Mouse (Mus musculus): Measurements from ENCODE around the gene Qser1. TPM values are rescaled to one million over a fixed set of nuclear protein-coding genes. Genes with fewer than 3 reads are reported as not detected.

Gene Qser1
- total RNA-seq, 1 experiment: 20.7 TPM

GRCm38 (mm10) chr2:104750611-104751010 is 65.9 kb downstream of the Qser1 start:
- Histone ChIP-seq H3K4me3 (ENCODE audit: insufficient read depth in 1 of 2, low read depth in 1 of 2, low read length in 2 of 2, poor library complexity in 1 of 2, severe bottlenecking in 1 of 2) (no peak overlapping the region), H3K9me3 (ENCODE audit: control insufficient read depth, insufficient read depth, low read depth, low read length) (no peaks in the 10 kb centered on the region), H3K36me3 (ENCODE audit: control insufficient read depth, insufficient read depth, low read length, poor library complexity, severe bottlenecking) (no peaks in the 10 kb centered on the region), H3K9ac (ENCODE audit: insufficient read depth, low read depth, low read length, poor library complexity, severe bottlenecking) (no peak overlapping the region), H3K27ac (ENCODE audit: insufficient read depth, low read depth, low read length, poor library complexity, severe bottlenecking) (no peak overlapping the region), H3K4me1 (ENCODE audit: control insufficient read depth in 2 of 2, insufficient read depth in 2 of 2, low read length in 2 of 2, poor library complexity in 1 of 2) (no peaks in the 10 kb centered on the region)
- TF ChIP-seq CHD2 (IDR thresholded peaks at IDR 0.05; ENCODE audit: low read depth, low read length) (no peak), ZC3H11A (IDR thresholded peaks at IDR 0.05; ENCODE audit: borderline replicate concordance, low read depth, low read length) (peak; percentile 70; the same call in 1 of the 2 replicates)
- no peak for DNase-seq (ENCODE audit: low read depth, low spot score)
- in situ Hi-C loops (cut with MboI; ENCODE audit: low sequenced_read_pairs in 2 of 2, unreplicated experiment in 2 of 2): no loop called here

- TF ChIP-seq MAFK (IDR thresholded peaks at IDR 0.05; ENCODE audit: insufficient read depth, low read depth, low read length) (no peak), ZNF384 (IDR thresholded peaks at IDR 0.05; ENCODE audit: low read depth, low read length) (no peak), CHD2 (IDR thresholded peaks at IDR 0.05; ENCODE audit: low read depth, low read length) (no peak), ZC3H11A (IDR thresholded peaks at IDR 0.05; ENCODE audit: borderline replicate concordance, low read depth, low read length) (no peak), HCFC1 (IDR thresholded peaks at IDR 0.05; ENCODE audit: borderline replicate concordance, insufficient read depth, low read length) (no peak)
- H3K9ac ChIP-seq (ENCODE audit: insufficient read depth, low read depth, low read length, poor library complexity, severe bottlenecking): no peak overlapping the region
- H3K4me3 ChIP-seq (ENCODE audit: insufficient read depth in 1 of 2, low read depth in 1 of 2, low read length in 2 of 2, poor library complexity in 1 of 2, severe bottlenecking in 1 of 2): no peak overlapping the region
- H3K36me3 ChIP-seq (ENCODE audit: control insufficient read depth, insufficient read depth, low read length, poor library complexity, severe bottlenecking): no peaks in the 10 kb centered on the region
- DNase-seq (ENCODE audit: low read depth, low spot score): no peak
- no peaks in the 10 kb centered on the region for H3K9me3 ChIP-seq (ENCODE audit: control insufficient read depth, insufficient read depth, low read depth, low read length)
- in situ Hi-C loops (cut with MboI; ENCODE audit: low sequenced_read_pairs in 2 of 2, unreplicated experiment in 2 of 2): no loop called here
- no peak overlapping the region for H3K27ac ChIP-seq (ENCODE audit: insufficient read depth, low read depth, low read length, poor library complexity, severe bottlenecking)
- H3K4me1 ChIP-seq (ENCODE audit: control insufficient read depth in 2 of 2, insufficient read depth in 2 of 2, low read length in 2 of 2, poor library complexity in 1 of 2): peaks cover 0 to 3% of the 10 kb centered on the region in 2 experiments; a peak in 2 of 4 replicates
Measured at GRCm38 (mm10) chr2:104748652-104749183, 67.8 kb downstream of the Qser1 start.

- in situ Hi-C loops (cut with MboI; ENCODE audit: low sequenced_read_pairs in 2 of 2, unreplicated experiment in 2 of 2): no loop called here
- Histone ChIP-seq H3K27ac (ENCODE audit: insufficient read depth, low read depth, low read length, poor library complexity, severe bottlenecking) (no peak overlapping the region), H3K4me1 (ENCODE audit: control insufficient read depth in 2 of 2, insufficient read depth in 2 of 2, low read length in 2 of 2, poor library complexity in 1 of 2) (peaks cover 0 to 4% of the 10 kb centered on the region in 2 experiments; a peak in 2 of 4 replicates), H3K9ac (ENCODE audit: insufficient read depth, low read depth, low read length, poor library complexity, severe bottlenecking) (no peak overlapping the region), H3K4me3 (ENCODE audit: insufficient read depth in 1 of 2, low read depth in 1 of 2, low read length in 2 of 2, poor library complexity in 1 of 2, severe bottlenecking in 1 of 2) (peak overlapping the region in 1 of 2 experiments; percentile 49; a peak in 3 of 4 replicates), H3K36me3 (ENCODE audit: control insufficient read depth, insufficient read depth, low read length, poor library complexity, severe bottlenecking) (no peaks in the 10 kb centered on the region), H3K9me3 (ENCODE audit: control insufficient read depth, insufficient read depth, low read depth, low read length) (no peaks in the 10 kb centered on the region)
- DNase-seq (ENCODE audit: low read depth, low spot score): peak; percentile 86
- TF ChIP-seq CHD2 (IDR thresholded peaks at IDR 0.05; ENCODE audit: low read depth, low read length) (no peak), ZNF384 (IDR thresholded peaks at IDR 0.05; ENCODE audit: low read depth, low read length) (no peak), ZC3H11A (IDR thresholded peaks at IDR 0.05; ENCODE audit: borderline replicate concordance, low read depth, low read length) (no peak), MAFK (IDR thresholded peaks at IDR 0.05; ENCODE audit: insufficient read depth, low read depth, low read length) (no peak), HCFC1 (IDR thresholded peaks at IDR 0.05; ENCODE audit: borderline replicate concordance, insufficient read depth, low read length) (no peak)
Measured at GRCm38 (mm10) chr2:104746251-104746650, 70.3 kb downstream of the Qser1 start.

GRCm38 (mm10) chr2:104743971-104744370 is 72.6 kb downstream of the Qser1 start:
- TF ChIP-seq HCFC1 (IDR thresholded peaks at IDR 0.05; ENCODE audit: borderline replicate concordance, insufficient read depth, low read length) (no peak), ZC3H11A (IDR thresholded peaks at IDR 0.05; ENCODE audit: borderline replicate concordance, low read depth, low read length) (no peak), MAFK (IDR thresholded peaks at IDR 0.05; ENCODE audit: insufficient read depth, low read depth, low read length) (no peak), ZNF384 (IDR thresholded peaks at IDR 0.05; ENCODE audit: low read depth, low read length) (no peak), CHD2 (IDR thresholded peaks at IDR 0.05; ENCODE audit: low read depth, low read length) (no peak)
- peak; percentile 34 for DNase-seq (ENCODE audit: low read depth, low spot score)
- peaks cover 0 to 4% of the 10 kb centered on the region in 2 experiments; a peak in 2 of 4 replicates for H3K4me1 ChIP-seq (ENCODE audit: control insufficient read depth in 2 of 2, insufficient read depth in 2 of 2, low read length in 2 of 2, poor library complexity in 1 of 2)
- no peaks in the 10 kb centered on the region for H3K36me3 ChIP-seq (ENCODE audit: control insufficient read depth, insufficient read depth, low read length, poor library complexity, severe bottlenecking)
- no peak overlapping the region for H3K9ac ChIP-seq (ENCODE audit: insufficient read depth, low read depth, low read length, poor library complexity, severe bottlenecking)
- H3K27ac ChIP-seq (ENCODE audit: insufficient read depth, low read depth, low read length, poor library complexity, severe bottlenecking): no peak overlapping the region
- no peak overlapping the region for H3K4me3 ChIP-seq (ENCODE audit: insufficient read depth in 1 of 2, low read depth in 1 of 2, low read length in 2 of 2, poor library complexity in 1 of 2, severe bottlenecking in 1 of 2)
- in situ Hi-C loops (cut with MboI; ENCODE audit: low sequenced_read_pairs in 2 of 2, unreplicated experiment in 2 of 2): no loop called here
- H3K9me3 ChIP-seq (ENCODE audit: control insufficient read depth, insufficient read depth, low read depth, low read length): no peaks in the 10 kb centered on the region

All from ES-E14 (cell line).